Mouse (Mus musculus): ENCODE results near the gene Etv2. TPM values are rescaled to one million over a fixed set of nuclear protein-coding genes. Genes with fewer than 3 reads are reported as not detected.

Gene Etv2
- polyA plus RNA-seq, 1 experiment from 2014 or later: 0.19 TPM

DNA sequence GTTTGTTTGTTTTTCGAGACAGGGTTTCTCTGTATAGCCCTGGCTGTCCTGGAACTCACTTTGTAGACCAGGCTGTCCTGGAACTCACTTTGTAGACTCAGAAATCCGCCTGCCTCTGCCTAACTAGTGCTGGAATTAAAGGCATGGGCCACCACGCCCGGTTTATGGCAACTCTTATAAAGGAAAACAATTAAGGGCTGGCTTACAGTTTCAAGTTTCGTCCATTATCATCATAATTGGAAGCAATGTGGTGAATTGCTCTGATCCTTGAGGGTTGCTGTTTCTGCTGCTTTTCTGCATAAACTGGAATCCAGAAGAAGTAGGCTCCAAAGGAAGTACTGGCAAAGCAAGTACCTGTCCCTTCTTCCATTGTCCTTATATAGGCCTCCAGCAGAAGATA is 9.0 kb downstream of the Etv2 start:
- no peak overlapping the region; the same call in 1 of the 2 replicates for H3K4me2 ChIP-seq (ENCODE audit: low read length)
- no peaks in the 10 kb centered on the region for H3K9me3 ChIP-seq (ENCODE audit: control insufficient read depth, low read length)
- H3K27me3 ChIP-seq (ENCODE audit: control insufficient read depth, insufficient read depth, low read length): no peaks in the 10 kb centered on the region; the same call in 1 of the 2 replicates
- WGBS: 81% methylated on average over 5 of the region's 5 CpGs
- peaks cover 3 to 9% of the 10 kb centered on the region in 2 experiments; a peak in 3 of 4 replicates for H3K4me1 ChIP-seq (ENCODE audit: control insufficient read depth in 2 of 2, insufficient read depth in 2 of 2, low read length in 2 of 2)
- H3K36me3 ChIP-seq (ENCODE audit: control insufficient read depth, insufficient read depth, low read length): peaks cover 29% of the 10 kb centered on the region
- H3K4me3 ChIP-seq (ENCODE audit: control insufficient read depth in 1 of 2, insufficient read depth in 1 of 2, low read depth in 1 of 2, low read length in 2 of 2): no peak overlapping the region
- no peak for ATAC-seq (ENCODE audit: insufficient number of reproducible peaks, insufficient read depth, low FRiP score, low read depth)
- no peak overlapping the region for H3K27ac ChIP-seq (replicated peaks in 1 of 2; ENCODE audit: control insufficient read depth in 1 of 2, insufficient read depth in 1 of 2, low read depth in 2 of 2, low read length in 2 of 2)
- H3K9ac ChIP-seq (ENCODE audit: low read length): no peak overlapping the region

DNA sequence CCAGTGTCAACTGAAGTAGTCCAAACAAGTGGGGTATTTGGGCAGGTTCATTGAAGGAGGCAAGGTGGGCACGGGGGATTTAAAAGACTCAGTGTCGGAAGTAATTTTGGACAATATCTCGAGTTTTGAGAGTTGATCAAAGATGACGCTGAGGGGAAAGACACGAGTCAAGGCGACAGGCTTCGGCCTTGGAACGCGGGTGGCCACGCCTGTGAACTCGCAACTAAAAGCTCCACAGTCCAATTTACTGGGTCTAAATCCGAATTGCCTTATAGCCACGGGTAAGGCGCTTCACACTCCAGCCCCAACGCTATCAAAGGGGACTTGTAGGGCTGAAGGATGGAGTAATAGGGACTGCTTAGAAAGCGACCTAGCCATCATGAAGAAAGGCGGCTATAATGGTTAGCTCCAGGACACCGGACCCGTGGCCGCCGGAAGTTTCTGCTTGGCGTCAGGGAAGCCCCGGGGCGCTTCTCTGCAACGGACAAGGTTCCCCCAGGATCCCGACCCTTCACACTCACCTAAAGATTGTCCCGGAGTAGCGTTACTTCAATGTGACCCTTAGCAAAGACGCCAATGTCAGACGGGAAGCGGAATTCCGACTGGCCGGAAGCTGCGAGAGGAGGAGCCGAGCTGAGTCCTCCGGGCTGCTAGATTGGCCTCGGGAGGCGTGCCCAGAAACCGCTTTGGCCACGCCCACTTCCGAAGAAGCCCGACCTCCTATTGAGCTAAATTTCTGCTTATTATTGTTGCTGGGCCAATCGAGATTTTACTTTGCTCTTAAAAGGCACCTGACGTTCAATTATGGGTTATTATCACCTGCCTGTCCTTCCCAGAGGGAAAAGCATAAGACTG is 9.9 kb downstream of the Etv2 start, which contains the start of gene Cox6b1:
Cox6b1 (minus strand) TSS at position 622 of the 855 bp plus-strand sequence.
- peak within 1 kb of the TSS; percentile 86 for H3K9ac ChIP-seq (ENCODE audit: low read length)
- peak; percentile 88 for ATAC-seq (ENCODE audit: insufficient number of reproducible peaks, insufficient read depth, low FRiP score, low read depth)
- peaks cover 38% of the 10 kb centered on the region for H3K36me3 ChIP-seq (ENCODE audit: control insufficient read depth, insufficient read depth, low read length)
- no peaks in the 10 kb centered on the region; the same call in 1 of the 2 replicates for H3K27me3 ChIP-seq (ENCODE audit: control insufficient read depth, insufficient read depth, low read length)
- peak within 1 kb of the TSS; percentile 75 to 76 for H3K27ac ChIP-seq (replicated peaks in 1 of 2; ENCODE audit: control insufficient read depth in 1 of 2, insufficient read depth in 1 of 2, low read depth in 2 of 2, low read length in 2 of 2)
- H3K9me3 ChIP-seq (ENCODE audit: control insufficient read depth, low read length): no peaks in the 10 kb centered on the region
- WGBS: under 1% methylated on average over 44 of the region's 44 CpGs
- H3K4me2 ChIP-seq (ENCODE audit: low read length): peak within 1 kb of the TSS; percentile 72
- peak within 1 kb of the TSS; percentile 70 to 91 for H3K4me3 ChIP-seq (ENCODE audit: control insufficient read depth in 1 of 2, insufficient read depth in 1 of 2, low read depth in 1 of 2, low read length in 2 of 2)
- peaks cover 3 to 9% of the 10 kb centered on the region in 2 experiments; a peak in 3 of 4 replicates for H3K4me1 ChIP-seq (ENCODE audit: control insufficient read depth in 2 of 2, insufficient read depth in 2 of 2, low read length in 2 of 2)

DNA sequence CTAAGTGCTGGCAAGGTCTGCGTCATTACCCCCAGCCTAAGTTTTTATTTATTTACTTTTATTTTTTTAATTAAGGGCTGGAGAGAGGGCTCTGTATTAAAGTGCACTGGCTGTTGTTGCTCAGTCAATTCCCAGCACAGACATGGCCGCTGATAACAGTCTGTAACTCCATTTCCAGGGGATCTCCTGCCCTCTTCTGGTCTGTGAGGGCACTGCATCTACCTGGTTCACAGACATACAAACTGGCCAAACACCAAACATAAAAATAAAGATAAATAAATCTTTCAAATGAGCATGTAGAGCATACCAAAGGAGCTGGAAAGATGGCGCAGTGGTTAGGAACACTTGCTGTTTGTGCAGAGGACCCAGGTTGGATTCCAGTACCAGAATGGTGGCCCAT is 16.4 kb downstream of the Etv2 start:
- no peak overlapping the region for H3K4me3 ChIP-seq (ENCODE audit: control insufficient read depth in 1 of 2, insufficient read depth in 1 of 2, low read depth in 1 of 2, low read length in 2 of 2)
- H3K9ac ChIP-seq (ENCODE audit: low read length): no peak overlapping the region
- H3K4me2 ChIP-seq (ENCODE audit: low read length): no peak overlapping the region
- no peaks in the 10 kb centered on the region for H3K27me3 ChIP-seq (ENCODE audit: control insufficient read depth, insufficient read depth, low read length)
- no peak for ATAC-seq (ENCODE audit: insufficient number of reproducible peaks, insufficient read depth, low FRiP score, low read depth)
- peaks cover 0 to 3% of the 10 kb centered on the region in 2 experiments; a peak in 1 of 4 replicates for H3K4me1 ChIP-seq (ENCODE audit: control insufficient read depth in 2 of 2, insufficient read depth in 2 of 2, low read length in 2 of 2)
- 88% methylated on average over 3 of the region's 3 CpGs for WGBS
- H3K36me3 ChIP-seq (ENCODE audit: control insufficient read depth, insufficient read depth, low read length): peaks cover 86% of the 10 kb centered on the region
- H3K9me3 ChIP-seq (ENCODE audit: control insufficient read depth, low read length): no peaks in the 10 kb centered on the region
- no peak overlapping the region for H3K27ac ChIP-seq (replicated peaks in 1 of 2; ENCODE audit: control insufficient read depth in 1 of 2, insufficient read depth in 1 of 2, low read depth in 2 of 2, low read length in 2 of 2)

DNA sequence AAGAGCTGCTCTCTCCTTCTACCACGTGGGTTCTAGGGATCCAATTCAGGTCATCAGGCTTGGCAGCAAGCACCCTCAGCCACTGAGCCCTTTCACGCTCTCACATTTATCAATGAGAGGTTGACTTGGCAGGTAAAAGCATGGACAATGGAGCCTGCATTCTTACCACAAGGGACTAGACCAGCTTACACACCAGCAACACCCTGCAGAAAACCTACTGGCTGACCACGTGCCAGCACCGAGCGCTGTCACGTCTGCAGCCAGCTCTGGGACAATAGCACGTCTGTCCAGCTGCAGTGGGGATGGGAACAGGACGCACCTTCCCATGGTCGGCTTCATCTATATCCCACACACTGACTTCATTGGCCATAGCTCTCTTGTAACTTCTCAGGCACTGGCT is 17.0 kb downstream of the Etv2 start:
- no peak for ATAC-seq (ENCODE audit: insufficient number of reproducible peaks, insufficient read depth, low FRiP score, low read depth)

DNA sequence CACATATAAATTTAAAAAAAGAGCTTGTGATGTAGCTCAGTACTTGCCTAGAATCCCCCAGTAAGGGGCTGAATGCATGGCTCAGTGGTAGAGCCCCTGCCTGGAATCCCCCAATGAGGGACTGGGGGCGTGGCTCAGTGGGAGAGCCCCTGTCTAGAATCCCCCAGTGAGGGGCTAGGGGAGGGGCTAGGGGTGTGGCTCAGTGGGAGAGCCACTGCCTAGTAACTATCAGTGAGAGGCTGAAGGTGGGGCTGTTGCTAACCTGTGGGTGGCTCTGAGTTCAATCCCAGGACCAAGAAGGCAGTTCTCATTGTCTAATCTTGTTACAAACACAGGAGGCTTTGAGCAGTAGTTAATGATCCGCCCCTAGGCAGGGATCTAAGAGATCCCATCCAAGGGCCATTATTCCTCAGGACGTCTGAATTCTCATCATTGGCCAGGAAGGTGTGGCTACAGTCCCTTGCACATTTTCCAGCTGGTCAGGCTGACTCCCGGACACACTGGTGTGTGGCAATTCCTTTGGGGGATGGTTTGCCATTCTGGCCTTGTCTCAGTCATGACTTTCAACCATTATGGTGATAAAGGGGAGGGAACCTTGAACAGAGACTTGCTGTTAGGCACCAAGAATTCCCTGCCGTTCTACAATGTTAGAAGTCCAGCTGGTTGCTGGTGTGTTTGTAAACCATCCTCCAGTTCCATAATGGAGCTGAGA is 20.4 kb downstream of the Etv2 start:
- 52% methylated on average over 5 of the region's 5 CpGs for WGBS
- Histone ChIP-seq H3K27me3 (ENCODE audit: control insufficient read depth, insufficient read depth, low read length) (no peaks in the 10 kb centered on the region), H3K36me3 (ENCODE audit: control insufficient read depth, insufficient read depth, low read length) (peaks cover 46% of the 10 kb centered on the region), H3K4me2 (ENCODE audit: low read length) (no peak overlapping the region), H3K9me3 (ENCODE audit: control insufficient read depth, low read length) (no peaks in the 10 kb centered on the region), H3K27ac (replicated peaks in 1 of 2; ENCODE audit: control insufficient read depth in 1 of 2, insufficient read depth in 1 of 2, low read depth in 2 of 2, low read length in 2 of 2) (no peak overlapping the region), H3K4me1 (ENCODE audit: control insufficient read depth in 2 of 2, insufficient read depth in 2 of 2, low read length in 2 of 2) (peaks cover 2 to 3% of the 10 kb centered on the region in 2 experiments; a peak in 3 of 4 replicates), H3K9ac (ENCODE audit: low read length) (no peak overlapping the region), H3K4me3 (ENCODE audit: control insufficient read depth in 1 of 2, insufficient read depth in 1 of 2, low read depth in 1 of 2, low read length in 2 of 2) (no peak overlapping the region)
- no peak for ATAC-seq (ENCODE audit: insufficient number of reproducible peaks, insufficient read depth, low FRiP score, low read depth)

More for the DNA sequence above, 17.0 kb downstream of the Etv2 start:
- 97% methylated on average over 9 of the region's 9 CpGs for WGBS
- peaks cover 81% of the 10 kb centered on the region for H3K36me3 ChIP-seq (ENCODE audit: control insufficient read depth, insufficient read depth, low read length)
- no peaks in the 10 kb centered on the region for H3K27me3 ChIP-seq (ENCODE audit: control insufficient read depth, insufficient read depth, low read length)
- no peak overlapping the region for H3K4me2 ChIP-seq (ENCODE audit: low read length)
- no peaks in the 10 kb centered on the region for H3K9me3 ChIP-seq (ENCODE audit: control insufficient read depth, low read length)
- H3K9ac ChIP-seq (ENCODE audit: low read length): no peak overlapping the region
- no peak overlapping the region for H3K27ac ChIP-seq (replicated peaks in 1 of 2; ENCODE audit: control insufficient read depth in 1 of 2, insufficient read depth in 1 of 2, low read depth in 2 of 2, low read length in 2 of 2)
- H3K4me3 ChIP-seq (ENCODE audit: control insufficient read depth in 1 of 2, insufficient read depth in 1 of 2, low read depth in 1 of 2, low read length in 2 of 2): no peak overlapping the region
- peaks cover 0 to 3% of the 10 kb centered on the region in 2 experiments; a peak in 1 of 4 replicates for H3K4me1 ChIP-seq (ENCODE audit: control insufficient read depth in 2 of 2, insufficient read depth in 2 of 2, low read length in 2 of 2)

DNA sequence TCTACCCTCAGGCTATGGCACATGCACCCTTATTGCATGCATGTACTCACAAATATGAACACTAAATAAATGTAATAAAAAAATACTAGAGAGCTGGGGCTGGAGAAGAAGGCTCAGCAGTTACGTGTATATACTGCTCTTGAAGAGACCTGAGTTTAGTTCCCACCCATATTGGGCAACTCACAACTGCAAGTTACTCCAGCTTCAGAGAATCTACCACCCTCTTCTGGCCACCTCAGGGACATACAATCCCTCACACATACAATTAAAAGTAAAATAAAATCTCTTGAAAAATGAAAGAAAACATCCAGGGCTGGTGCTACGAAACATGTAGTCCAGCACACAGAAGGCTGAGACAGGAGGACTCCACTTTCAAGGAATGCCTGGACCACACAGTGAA is 21.2 kb downstream of the Etv2 start:
- Histone ChIP-seq H3K27ac (replicated peaks in 1 of 2; ENCODE audit: control insufficient read depth in 1 of 2, insufficient read depth in 1 of 2, low read depth in 2 of 2, low read length in 2 of 2) (no peak overlapping the region), H3K9ac (ENCODE audit: low read length) (no peak overlapping the region), H3K36me3 (ENCODE audit: control insufficient read depth, insufficient read depth, low read length) (peaks cover 41% of the 10 kb centered on the region), H3K4me3 (ENCODE audit: control insufficient read depth in 1 of 2, insufficient read depth in 1 of 2, low read depth in 1 of 2, low read length in 2 of 2) (no peak overlapping the region), H3K27me3 (ENCODE audit: control insufficient read depth, insufficient read depth, low read length) (no peaks in the 10 kb centered on the region), H3K4me1 (ENCODE audit: control insufficient read depth in 2 of 2, insufficient read depth in 2 of 2, low read length in 2 of 2) (peaks cover 8 to 10% of the 10 kb centered on the region in 2 experiments), H3K9me3 (ENCODE audit: control insufficient read depth, low read length) (no peaks in the 10 kb centered on the region), H3K4me2 (ENCODE audit: low read length) (no peak overlapping the region)
- ATAC-seq (ENCODE audit: insufficient number of reproducible peaks, insufficient read depth, low FRiP score, low read depth): no peak
- 77% methylated on average over 2 of the region's 2 CpGs for WGBS

DNA sequence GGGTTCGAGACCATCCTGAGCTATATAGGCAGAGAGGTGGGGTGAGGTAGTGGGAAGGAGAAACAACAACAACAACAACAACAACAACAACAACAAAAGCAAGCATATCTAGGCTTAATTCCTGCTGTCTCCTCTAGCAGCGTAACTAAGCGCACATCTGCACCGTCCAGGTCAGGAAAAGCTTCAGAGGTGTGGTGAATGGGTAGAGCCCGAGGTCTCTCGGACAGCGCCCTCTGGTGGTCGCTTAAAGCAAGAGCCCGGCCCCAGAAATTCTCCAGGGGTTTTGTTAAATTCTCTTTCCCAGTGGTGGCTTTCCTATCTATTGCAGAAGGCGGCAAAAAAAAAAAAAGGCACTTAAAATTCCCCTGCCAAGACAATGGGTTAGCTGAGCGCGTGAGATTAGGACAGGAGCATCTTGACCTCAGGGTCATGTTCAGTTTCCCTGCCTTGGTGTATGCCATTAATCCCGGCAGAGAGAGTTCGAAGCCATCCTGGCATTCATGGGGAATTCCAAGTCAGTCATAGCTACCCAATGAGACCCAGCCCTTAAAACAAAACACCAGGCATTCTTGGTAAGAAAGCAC is 22.0 kb downstream of the Etv2 start:
- H3K27me3 ChIP-seq (ENCODE audit: control insufficient read depth, insufficient read depth, low read length): no peaks in the 10 kb centered on the region
- H3K4me2 ChIP-seq (ENCODE audit: low read length): no peak overlapping the region
- H3K4me1 ChIP-seq (ENCODE audit: control insufficient read depth in 2 of 2, insufficient read depth in 2 of 2, low read length in 2 of 2): peaks cover 8 to 10% of the 10 kb centered on the region in 2 experiments
- H3K36me3 ChIP-seq (ENCODE audit: control insufficient read depth, insufficient read depth, low read length): peaks cover 32% of the 10 kb centered on the region
- no peak overlapping the region for H3K27ac ChIP-seq (replicated peaks in 1 of 2; ENCODE audit: control insufficient read depth in 1 of 2, insufficient read depth in 1 of 2, low read depth in 2 of 2, low read length in 2 of 2)
- no peak overlapping the region for H3K4me3 ChIP-seq (ENCODE audit: control insufficient read depth in 1 of 2, insufficient read depth in 1 of 2, low read depth in 1 of 2, low read length in 2 of 2)
- WGBS: 20% methylated on average over 14 of the region's 14 CpGs
- no peak overlapping the region for H3K9ac ChIP-seq (ENCODE audit: low read length)
- ATAC-seq (ENCODE audit: insufficient number of reproducible peaks, insufficient read depth, low FRiP score, low read depth): no peak; the same call in 1 of the 2 replicates
- no peaks in the 10 kb centered on the region for H3K9me3 ChIP-seq (ENCODE audit: control insufficient read depth, low read length)
